Mouse (Mus musculus): ENCODE data around the gene Thap8.

Gene Thap8

GRCm38 (mm10) chr7:30286701-30287410 is 7.0 kb downstream of the Thap8 start:
- DNase-seq = peak; percentile 85 to 86

DNA sequence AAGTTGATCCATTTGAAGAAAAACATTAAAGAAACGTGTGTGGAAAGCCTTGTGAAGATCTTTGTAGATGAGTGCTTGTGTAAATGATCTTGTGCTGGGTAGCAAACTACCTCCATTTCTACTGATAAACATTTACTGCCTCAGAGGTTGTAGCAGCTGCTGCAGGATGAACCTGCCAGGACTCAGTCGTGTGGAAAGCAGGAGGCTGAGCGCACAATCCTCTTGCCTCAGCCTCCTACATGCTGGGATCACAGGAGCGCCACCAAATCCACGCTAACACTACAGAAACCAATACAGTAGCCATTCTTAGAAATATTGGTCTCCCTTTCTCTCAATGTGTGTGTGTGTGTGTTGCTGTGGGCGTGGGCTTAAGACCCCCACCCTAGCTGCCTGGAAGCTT is 8.2 kb downstream of the Thap8 start:
- DNase-seq = peak in 1 of 2 experiments; percentile 33

DNA sequence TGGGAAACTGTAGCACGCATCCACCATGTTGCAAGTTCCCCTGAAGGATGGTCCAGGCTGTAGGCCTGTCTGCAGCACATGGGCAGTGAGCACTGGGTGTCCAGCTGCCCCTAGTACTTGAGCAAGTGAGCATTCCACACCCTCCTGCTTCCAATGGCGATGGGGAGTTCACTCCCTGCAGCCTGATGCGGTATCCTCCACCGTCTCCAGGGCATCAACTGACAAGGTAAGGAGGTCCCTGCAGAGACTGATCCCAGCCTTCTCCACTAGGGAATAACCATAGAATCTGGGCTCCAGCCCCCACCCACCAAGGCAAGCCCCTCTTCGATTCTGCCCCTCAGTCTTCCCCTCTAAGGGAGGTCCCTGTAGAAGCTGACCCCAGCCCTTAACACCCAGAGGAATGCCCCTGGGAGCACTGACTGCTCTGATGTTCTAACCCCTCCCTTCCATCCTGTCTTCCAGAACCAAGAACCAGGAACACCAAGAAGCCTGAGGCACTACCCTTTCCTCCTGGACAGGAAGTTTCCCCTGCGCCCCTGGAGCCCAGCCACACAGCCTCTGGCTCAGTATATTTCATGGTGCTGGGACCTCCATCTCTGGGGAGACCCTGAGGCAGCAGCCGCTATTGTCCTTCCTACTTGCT is 9.3 kb downstream of the Thap8 start:
- peak in 1 of 2 experiments; percentile 17 for DNase-seq

DNA sequence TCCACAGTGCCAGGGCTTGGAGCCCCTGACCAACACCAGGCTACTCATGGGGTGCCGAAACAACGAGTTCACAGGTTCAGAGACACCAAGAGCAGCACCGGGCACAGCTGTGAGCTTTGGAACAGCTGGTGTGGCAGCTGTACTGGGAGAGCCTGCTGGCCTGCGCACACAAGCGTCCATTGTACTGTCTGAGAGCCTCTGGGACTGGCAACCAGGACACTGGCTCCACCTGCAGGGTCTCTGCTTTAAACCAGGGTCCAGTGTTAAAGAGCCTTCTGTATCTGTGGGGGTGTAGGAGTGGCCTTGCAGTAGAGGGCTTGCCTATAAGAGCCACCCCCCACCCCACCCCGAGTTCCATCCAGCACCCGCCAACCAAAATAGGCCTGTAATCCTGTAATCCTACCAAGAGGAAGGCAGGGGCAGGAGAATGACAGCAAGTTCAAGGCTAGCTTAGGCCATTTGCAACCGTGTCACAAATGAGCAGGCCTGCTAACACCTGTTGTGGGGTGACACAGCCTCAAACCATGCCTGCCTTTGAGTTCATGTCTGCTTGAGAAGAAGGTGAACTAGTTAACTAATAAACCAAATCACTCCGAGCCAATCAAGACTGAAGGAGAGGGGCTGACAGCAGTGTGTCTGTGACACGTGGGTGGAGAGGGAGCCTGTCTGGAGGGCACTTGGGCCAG is 10.0 kb downstream of the Thap8 start:
- peak in 1 of 2 experiments; percentile 30 for DNase-seq

DNA sequence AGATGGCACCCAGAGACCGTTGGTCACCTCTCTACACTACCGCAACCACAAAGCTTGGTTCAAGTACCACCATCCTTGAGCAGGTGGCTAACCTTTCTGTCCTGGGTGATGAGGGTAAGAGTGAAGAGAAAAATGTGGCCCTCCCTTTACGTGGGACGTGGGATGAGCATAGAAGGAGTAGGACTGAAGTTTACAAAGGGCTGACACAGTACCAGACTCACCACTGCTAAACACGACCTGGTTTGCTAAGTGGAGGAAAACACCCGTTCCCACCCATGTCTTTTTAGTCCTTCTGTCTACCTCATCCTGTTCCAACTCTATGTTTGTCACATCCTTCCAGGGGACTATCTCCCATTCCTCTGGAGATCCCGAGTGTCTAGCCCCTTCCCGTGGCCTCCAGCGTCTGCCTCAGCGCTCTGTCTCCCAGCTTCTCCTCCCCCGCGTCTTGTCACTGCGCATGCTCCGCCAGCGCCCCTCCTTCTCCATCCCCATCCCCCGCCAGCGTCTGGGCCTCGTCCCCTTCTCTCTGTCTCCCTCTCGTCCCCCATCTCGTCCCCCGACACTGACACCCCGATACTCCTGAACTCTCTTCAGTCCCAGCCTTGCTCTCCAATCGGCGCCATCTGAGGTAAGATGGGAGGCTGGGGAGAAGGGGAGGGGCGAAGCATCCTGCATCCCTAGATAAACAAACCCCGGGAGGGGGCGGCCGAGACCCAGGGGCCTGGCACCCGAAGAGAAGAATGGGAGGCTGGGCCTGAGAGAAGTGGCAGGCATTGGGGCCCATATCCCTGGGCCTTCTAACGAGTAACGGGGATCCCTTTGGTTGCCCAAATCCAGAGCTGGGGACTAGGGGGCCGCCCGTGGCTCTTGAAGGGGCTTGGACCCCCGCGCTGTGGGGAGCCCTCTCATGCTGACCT is 11.6 kb downstream of the Thap8 start, which contains the start of gene Clip3:
TSS of gene Clip3 (plus strand) at position 514 of the 917 bp plus-strand sequence.
- DNase-seq = peak; percentile 93

GRCm38 (mm10) chr7:30293795-30294194 is 13.9 kb downstream of the Thap8 start:
- peak; percentile 62 to 67 for DNase-seq

GRCm38 (mm10) chr7:30294296-30294695 is 14.4 kb downstream of the Thap8 start:
- peak in 1 of 2 experiments; percentile 34 for DNase-seq

- peak; percentile 93 to 94 for DNase-seq
Measured at GRCm38 (mm10) chr7:30295103-30295502, 15.2 kb downstream of the Thap8 start.

DNA sequence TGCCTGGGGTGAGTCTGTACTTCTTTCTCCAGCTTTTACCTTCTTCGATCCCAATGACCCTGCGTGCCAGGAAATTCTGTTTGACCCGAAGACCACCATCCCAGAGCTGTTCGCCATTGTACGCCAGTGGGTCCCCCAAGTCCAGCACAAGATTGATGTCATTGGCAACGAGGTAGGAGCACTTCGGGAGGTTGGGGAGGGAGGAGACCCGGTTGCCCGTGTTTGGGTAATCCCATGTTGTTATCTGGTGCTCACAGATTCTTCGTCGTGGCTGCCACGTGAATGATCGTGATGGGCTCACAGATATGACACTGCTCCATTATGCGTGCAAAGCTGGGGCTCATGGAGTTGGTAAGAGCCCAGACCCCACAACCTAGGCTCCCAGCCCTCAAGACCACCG is 16.9 kb downstream of the Thap8 start:
- DNase-seq = no peak

GRCm38 (mm10) chr7:30297266-30297665 is 17.4 kb downstream of the Thap8 start:
- DNase-seq = no peak

- peak; percentile 68 to 80 for DNase-seq
Measured at GRCm38 (mm10) chr7:30300914-30301313, 21.0 kb downstream of the Thap8 start.

DNA sequence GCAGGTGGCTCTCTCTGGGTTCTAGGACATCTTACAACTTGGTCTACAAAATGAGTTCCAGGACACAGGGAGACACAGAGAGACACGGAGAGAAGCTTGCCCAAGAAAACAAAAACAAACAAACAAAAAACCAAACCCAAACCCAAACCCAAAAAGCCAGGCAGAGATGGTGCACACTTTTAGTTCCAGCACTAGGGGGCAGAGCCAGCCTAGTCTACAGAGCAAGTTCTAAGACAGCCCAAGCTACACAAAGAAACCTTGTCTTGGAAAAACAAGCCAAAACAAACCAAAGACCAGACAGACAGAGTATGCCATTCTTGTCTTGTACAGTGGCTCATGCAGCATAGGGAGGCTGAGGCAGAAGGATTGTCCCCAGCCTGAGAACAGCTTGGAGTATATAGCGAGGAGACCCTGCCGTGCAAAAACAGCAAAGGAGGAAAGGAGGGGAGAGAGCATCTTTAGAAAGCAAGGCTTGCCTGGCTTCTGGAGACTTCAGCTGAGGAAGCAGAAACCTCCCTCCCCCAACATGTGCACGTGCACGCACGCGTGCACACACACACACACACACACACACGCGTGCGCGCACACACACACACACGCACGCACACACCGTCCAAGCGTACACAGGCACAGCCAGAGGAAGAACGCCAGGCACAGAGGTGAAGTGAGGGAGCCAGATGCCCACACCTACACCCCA is 26.3 kb downstream of the Thap8 start:
- DNase-seq = no peak

GRCm38 (mm10) chr7:30308076-30309005 is 28.4 kb downstream of the Thap8 start, which contains the start of gene Alkbh6:
Alkbh6 (plus strand) TSS chr7:30308717.
- DNase-seq = peak; percentile 94 to 95

DNA sequence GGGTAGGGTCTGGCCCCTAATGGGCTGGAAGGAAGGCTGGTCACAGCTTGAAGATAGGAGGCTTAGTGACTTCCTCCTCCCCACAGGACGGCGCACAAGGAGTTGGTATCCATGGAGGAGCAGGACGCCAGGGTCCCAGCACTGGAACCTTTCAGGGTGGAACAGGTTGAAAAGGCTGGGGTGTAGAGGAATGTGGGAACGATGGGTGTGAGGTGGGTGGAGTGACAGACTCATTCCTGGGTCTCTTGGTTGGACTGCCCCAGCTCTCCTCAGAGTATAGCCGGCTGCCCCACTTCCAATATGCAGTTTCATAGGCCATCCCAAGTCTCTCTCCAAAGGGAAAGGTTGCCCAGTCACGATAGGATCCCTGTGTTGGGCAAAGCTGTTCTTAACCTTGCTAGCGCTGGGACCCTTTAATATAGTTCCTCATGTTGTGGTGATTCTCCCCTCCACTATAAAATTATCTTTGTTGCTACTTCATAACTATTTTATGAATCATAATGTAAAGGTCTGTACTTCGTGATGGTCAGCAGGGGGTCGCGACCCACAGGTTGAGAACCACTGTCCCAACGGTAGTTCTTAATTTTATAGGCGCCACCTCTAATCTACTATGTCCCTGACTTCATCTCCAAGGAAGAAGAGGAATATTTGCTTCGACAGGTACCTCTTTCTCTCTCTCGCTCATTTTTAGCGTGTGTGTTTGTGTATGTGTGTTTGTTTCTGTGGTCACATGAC is 29.7 kb downstream of the Thap8 start:
- no peak for DNase-seq

GRCm38 (mm10) chr7:30310136-30310535 is 30.2 kb downstream of the Thap8 start:
- DNase-seq = no peak

DNA sequence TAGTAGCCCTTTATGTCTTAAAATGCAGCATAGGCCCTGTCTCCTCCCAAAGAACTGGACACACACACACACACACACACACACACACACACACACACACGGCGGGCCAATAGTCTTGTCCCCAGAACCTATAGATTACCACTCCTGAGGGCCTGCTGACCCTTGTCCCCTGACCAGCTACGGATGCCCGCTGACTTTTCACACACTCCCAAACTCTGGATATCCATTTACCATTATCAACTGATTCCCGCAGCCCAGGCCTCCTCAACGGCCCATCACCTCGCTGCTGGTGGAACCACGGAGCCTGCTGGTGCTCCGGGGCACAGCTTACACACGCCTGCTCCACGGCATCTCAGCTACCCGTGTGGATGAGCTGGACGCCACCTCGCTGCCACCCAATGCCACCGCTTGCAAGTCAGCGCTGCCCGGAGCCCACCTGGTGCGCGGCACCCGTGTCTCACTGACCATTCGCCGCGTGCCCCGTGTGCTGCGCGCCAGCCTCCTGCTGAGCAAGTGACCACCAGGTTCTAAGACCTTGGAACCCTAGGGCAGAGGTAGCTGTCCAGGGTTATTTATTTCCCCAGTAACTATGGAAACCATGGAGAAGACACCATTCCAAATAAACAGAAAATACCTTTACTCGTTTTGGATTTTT is 33.9 kb downstream of the Thap8 start:
- DNase-seq = no peak

GRCm38 (mm10) chr7:30314721-30315155 is 34.8 kb downstream of the Thap8 start, which contains the start of gene Syne4:
Syne4 (plus strand) TSS chr7:30314807.
- no peak for DNase-seq

DNA sequence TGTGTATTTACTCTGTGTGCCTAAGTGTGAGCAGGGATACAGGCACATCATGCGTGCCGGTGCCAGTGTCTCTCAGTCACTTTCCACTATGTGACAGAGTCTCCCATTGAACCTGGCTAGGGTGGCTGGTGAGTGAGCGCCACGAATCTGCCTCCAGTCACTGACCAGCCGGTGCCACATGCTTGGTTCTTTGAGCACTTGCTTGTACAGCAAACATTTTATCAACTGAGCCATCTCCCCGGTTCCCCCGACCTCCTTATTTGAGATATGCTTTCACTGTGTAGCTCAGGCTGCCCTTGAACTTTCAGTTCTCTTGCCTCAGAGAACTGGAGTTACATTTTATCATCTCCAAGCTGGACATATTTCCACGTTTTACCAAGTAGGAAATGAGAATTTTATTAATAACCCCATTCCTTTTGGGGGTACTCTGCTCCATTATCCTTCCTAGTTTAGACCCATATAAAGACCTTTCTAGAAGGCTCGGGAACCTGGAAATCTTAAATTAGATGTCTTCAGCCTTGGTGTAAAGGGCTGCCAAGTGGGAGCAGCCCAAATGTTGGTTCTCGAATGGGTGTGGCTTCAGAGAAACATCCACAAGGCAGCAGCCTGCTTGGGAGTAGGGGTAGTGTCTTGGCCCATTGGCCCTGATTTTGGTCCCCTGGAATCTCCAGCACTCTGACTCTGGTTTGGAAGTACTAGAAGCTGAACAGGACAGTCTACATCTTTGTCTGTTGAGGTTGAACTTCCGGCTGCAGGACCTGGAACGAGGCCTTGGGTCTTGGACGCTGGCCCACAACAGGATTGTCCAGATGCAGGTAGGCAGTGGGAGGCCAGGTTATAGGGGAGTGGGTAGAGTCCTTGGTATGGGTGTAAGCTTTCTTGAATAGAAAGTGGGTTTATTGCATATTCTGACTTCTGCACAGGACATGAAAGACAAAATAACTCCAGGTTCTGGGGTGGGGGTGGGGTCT is 36.0 kb downstream of the Thap8 start:
- DNase-seq = no peak
